Mouse (Mus musculus) neural tube, embryonic 13.5 days (tissue): ENCODE data around the gene Ptprj. TPM values are rescaled to one million over a fixed set of nuclear protein-coding genes. Genes with fewer than 3 reads are reported as not detected.

ENCODE experiments used
- ATAC-seq: fragments of 200-750 bp; cut with Nextera tagmentation; 2 replicates; pipeline ENCODE4 v1.8.0; 2017; ENCODE audit warnings: low read depth, mild to moderate bottlenecking, moderate TSS enrichment, moderate library complexity
- H3K27ac ChIP-seq: fragments of 300-500 bp; sonication (generic); replicated peaks from 2 replicates; pipeline ENCODE4 v1.5.1; 2015; ENCODE audit warnings: moderate library complexity, mild to moderate bottlenecking, inconsistent platforms
- H3K27me3 ChIP-seq: fragments of 300-500 bp; sonication (generic); 2 replicates; pipeline ENCODE4 v1.6.1; 2015; ENCODE audit warnings: mild to moderate bottlenecking, inconsistent platforms
- H3K36me3 ChIP-seq: fragments of 300-500 bp; sonication (generic); 2 replicates; pipeline ENCODE4 v1.6.1; 2015; ENCODE audit warnings: mild to moderate bottlenecking, inconsistent platforms
- H3K4me1 ChIP-seq: fragments of 300-500 bp; sonication (generic); replicated peaks from 2 replicates; pipeline ENCODE4 v1.6.1; 2015; ENCODE audit warnings: inconsistent platforms
- H3K4me2 ChIP-seq: fragments of 300-500 bp; sonication (generic); 2 replicates; pipeline ENCODE4 v1.6.1; 2015; ENCODE audit warnings: inconsistent platforms, mild to moderate bottlenecking, moderate library complexity
- H3K4me3 ChIP-seq: fragments of 300-500 bp; sonication (generic); 2 replicates; pipeline ENCODE4 v1.5.1; 2015; ENCODE audit warnings: mild to moderate bottlenecking, inconsistent platforms
- H3K9ac ChIP-seq: fragments of 300-500 bp; sonication (generic); 2 replicates; pipeline ENCODE4 v1.6.1; 2015; ENCODE audit warnings: moderate library complexity, mild to moderate bottlenecking, inconsistent platforms
- H3K9me3 ChIP-seq: fragments of 300-500 bp; sonication (generic); 2 replicates; pipeline ENCODE4 v1.6.1; 2016; ENCODE audit warnings: inconsistent platforms
- WGBS: fragments of 180-500 bp; shearing (Covaris S2); methylation state at CpG from one replicate; pipeline ENCODE4 v1.1.7; 2015; 5-methylcytosine and 5-hydroxymethylcytosine counted together
- polyA plus RNA-seq: library from polyadenylated mRNA; unstranded; fragments of >200 nt; fragmentation: Nextera tagmentation; extraction: Ambion mirVana; gene quantifications from 2 replicates; pipeline ENCODE4 v1.2.1, GENCODE M21; 2015

Ptprj gene
- polyA plus RNA-seq, 1 experiment from 2014 or later, result 4.4 TPM

DNA sequence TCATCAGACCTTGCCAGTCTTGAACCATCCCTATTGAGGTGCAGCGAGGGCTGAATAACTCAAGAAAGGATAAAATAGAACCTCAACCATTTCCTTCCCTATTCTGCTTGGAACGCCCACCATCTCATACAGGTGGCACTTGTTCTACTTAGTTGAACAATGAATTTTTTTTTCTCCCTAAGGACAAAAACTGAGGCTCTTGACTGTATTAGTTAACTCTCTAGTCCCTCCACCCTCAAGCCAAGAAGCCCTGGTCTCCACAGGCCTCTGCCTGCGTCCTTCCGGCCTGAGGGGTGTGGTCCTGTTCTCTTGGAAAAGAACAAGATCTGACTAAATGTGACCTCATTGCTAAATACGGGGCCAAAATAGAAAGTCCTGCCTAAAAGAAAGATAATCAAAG, 48.4 kb downstream of the Ptprj start:
- ATAC-seq, result no peak
- Histone ChIP-seq H3K9ac (no peak overlapping the region), H3K4me2 (no peak overlapping the region), H3K4me1 (peaks cover 24% of the 10 kb centered on the region), H3K9me3 (no peaks in the 10 kb centered on the region), H3K4me3 (no peak overlapping the region), H3K27ac (no peak overlapping the region), H3K36me3 (no peaks in the 10 kb centered on the region), H3K27me3 (no peaks in the 10 kb centered on the region)
- WGBS, result 92% methylated on average over 5 of the region's 5 CpGs

DNA sequence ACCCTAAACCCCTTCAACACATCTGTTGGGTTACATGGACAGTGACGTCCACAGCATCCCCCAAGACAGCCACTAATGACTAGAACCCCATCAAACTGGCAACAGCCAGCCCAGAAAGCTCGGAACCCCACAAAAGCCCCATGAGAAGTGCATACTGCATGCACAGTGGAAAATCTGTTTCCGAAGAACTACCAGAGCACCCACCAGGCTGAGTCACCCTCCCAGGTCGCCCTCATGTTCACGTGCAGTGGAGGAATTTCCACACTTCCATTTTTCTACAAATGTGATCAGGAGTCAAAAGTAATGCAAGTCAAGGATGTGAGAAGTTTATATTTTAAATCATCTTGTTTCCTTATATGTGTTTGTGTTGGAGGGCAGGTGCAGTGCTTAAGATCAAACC, 52.3 kb downstream of the Ptprj start:
- H3K4me2 ChIP-seq, result no peak overlapping the region
- H3K9ac ChIP-seq, result no peak overlapping the region
- peak overlapping the region; percentile 84 for H3K27ac ChIP-seq
- H3K27me3 ChIP-seq, result no peaks in the 10 kb centered on the region
- no peaks in the 10 kb centered on the region for H3K36me3 ChIP-seq
- H3K9me3 ChIP-seq, result no peaks in the 10 kb centered on the region
- H3K4me3 ChIP-seq, result no peak overlapping the region
- no peak for ATAC-seq
- peaks cover 38% of the 10 kb centered on the region for H3K4me1 ChIP-seq
- WGBS, result 90% methylated on average over 5 of the region's 5 CpGs

DNA sequence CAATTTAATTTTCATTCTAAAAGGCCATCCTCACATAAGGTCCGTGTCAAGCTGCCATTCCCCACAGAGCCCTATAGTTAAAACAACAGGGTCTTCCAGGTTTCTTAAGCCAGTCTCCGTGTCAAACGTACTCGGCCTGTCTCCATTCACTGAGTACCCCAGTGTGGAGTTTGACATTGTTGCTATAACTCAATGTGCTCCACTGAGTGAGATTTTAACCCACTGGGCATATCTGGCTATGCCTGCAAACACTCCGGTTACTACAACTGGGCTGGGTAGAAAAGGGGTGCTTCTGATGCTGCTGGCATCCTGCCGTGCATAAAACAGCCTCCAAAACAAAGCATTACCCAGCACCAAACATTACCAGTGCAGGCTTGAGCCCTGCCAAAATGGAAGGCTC, 53.5 kb downstream of the Ptprj start:
- Histone ChIP-seq H3K9ac (no peak overlapping the region), H3K27ac (peak overlapping the region; percentile 84), H3K27me3 (no peaks in the 10 kb centered on the region), H3K9me3 (no peaks in the 10 kb centered on the region), H3K36me3 (no peaks in the 10 kb centered on the region), H3K4me2 (0 out of 2 replicates have a peak overlapping the region, but pooled peaks have one; percentile 12), H3K4me3 (no peak overlapping the region), H3K4me1 (peaks cover 38% of the 10 kb centered on the region)
- ATAC-seq, result peak; percentile 34; the same call in 1 of the 2 replicates
- 18% methylated on average over 6 of the region's 6 CpGs for WGBS

DNA sequence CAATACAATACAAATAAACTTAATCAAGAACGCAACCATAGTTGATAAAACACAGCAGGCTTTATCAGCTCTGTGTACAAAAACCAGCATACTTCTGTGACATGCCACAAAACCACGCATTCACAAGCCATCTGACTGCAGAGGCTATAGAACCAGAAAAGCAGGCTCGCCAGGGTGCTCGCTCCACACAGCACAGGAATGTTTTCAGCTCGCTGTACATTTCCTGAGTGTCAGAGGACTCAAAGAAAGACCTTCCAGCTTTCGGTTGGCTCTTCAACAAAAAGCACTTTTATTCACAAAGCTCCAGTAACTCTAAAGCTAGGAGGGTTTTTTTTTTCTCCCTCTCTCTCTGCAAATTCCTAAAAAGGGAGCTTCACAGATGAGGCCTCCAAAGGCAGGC, 53.9 kb downstream of the Ptprj start:
- H3K36me3 ChIP-seq, result no peaks in the 10 kb centered on the region
- no peaks in the 10 kb centered on the region for H3K27me3 ChIP-seq
- H3K9me3 ChIP-seq, result no peaks in the 10 kb centered on the region
- H3K9ac ChIP-seq, result no peak overlapping the region
- 19% methylated on average over 6 of the region's 6 CpGs for WGBS
- H3K4me1 ChIP-seq, result peaks cover 38% of the 10 kb centered on the region
- H3K4me2 ChIP-seq, result 0 out of 2 replicates have a peak overlapping the region, but pooled peaks have one; percentile 9
- no peak overlapping the region for H3K4me3 ChIP-seq
- H3K27ac ChIP-seq, result peak overlapping the region; percentile 84
- ATAC-seq, result peak; percentile 66; the same call in 1 of the 2 replicates

GRCm38 (mm10) chr2:90525807-90526206, 54.6 kb downstream of the Ptprj start:
- ATAC-seq, result no peak
- H3K9me3 ChIP-seq, result no peaks in the 10 kb centered on the region
- 83% methylated on average over 14 of the region's 14 CpGs for WGBS
- no peak overlapping the region for H3K9ac ChIP-seq
- peaks cover 38% of the 10 kb centered on the region for H3K4me1 ChIP-seq
- no peak overlapping the region for H3K4me3 ChIP-seq
- H3K36me3 ChIP-seq, result no peaks in the 10 kb centered on the region
- H3K27ac ChIP-seq, result peak overlapping the region; percentile 84
- no peak overlapping the region for H3K4me2 ChIP-seq
- no peaks in the 10 kb centered on the region for H3K27me3 ChIP-seq

DNA sequence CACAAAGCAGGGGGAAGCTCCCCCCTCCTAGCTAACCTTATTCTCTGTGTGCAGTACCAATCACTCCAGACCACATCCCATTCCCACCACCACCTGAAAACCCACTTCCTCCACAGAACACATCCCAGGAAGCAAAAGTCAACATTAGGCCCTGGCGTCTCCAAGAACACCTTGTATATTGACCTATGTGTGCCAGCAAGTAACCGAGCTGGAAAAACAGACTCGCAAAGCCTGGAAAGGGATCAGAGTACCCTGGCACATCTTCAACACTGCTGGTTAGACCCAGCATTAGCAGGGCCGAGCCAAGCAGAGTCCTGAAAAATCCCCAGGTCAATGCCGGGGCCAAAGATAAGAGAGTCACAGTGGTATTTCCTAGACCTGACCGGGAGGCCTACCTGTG, 58.0 kb downstream of the Ptprj start:
- H3K4me1 ChIP-seq, result peaks cover 31% of the 10 kb centered on the region
- 93% methylated on average over 6 of the region's 6 CpGs for WGBS
- no peaks in the 10 kb centered on the region for H3K27me3 ChIP-seq

GRCm38 (mm10) chr2:90521909-90522308, 58.5 kb downstream of the Ptprj start:
- no peak overlapping the region for H3K27ac ChIP-seq
- 84% methylated on average over 1 of the region's 1 CpGs for WGBS
- no peak for ATAC-seq

More for the DNA sequence above, 58.0 kb downstream of the Ptprj start:
- Histone ChIP-seq H3K9ac (no peak overlapping the region), H3K9me3 (no peaks in the 10 kb centered on the region), H3K4me3 (no peak overlapping the region), H3K36me3 (no peaks in the 10 kb centered on the region), H3K4me2 (no peak overlapping the region), H3K27ac (no peak overlapping the region)
- no peak for ATAC-seq

DNA sequence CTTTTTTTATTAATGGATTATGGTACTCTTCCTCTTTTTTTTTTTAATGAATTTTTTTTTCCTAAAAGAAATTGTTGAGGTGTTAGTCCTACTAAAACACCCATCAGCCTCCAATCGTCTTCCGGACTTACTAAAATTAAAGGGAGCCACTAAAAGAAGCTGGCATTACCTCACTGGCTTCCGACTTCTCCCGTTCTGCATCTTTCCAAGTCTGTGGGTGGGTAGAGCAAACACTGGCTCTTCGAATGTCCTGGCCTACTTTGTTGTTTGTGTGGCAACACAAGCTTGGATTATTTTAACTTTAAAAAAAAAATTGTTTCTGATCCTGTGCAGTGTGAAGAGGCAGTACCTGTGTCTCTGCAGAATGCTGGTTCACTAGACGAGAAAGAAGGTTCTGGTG, 62.2 kb downstream of the Ptprj start:
- no peak overlapping the region for H3K9ac ChIP-seq
- no peak overlapping the region for H3K27ac ChIP-seq
- H3K9me3 ChIP-seq, result no peaks in the 10 kb centered on the region
- H3K4me3 ChIP-seq, result no peak overlapping the region
- peaks cover 13% of the 10 kb centered on the region for H3K4me1 ChIP-seq
- WGBS, result 89% methylated on average over 6 of the region's 6 CpGs
- H3K27me3 ChIP-seq, result no peaks in the 10 kb centered on the region
- ATAC-seq, result no peak
- H3K4me2 ChIP-seq, result no peak overlapping the region
- no peaks in the 10 kb centered on the region for H3K36me3 ChIP-seq

More at GRCm38 (mm10) chr2:90521909-90522308, 58.5 kb downstream of the Ptprj start:
- Histone ChIP-seq H3K4me1 (peaks cover 26% of the 10 kb centered on the region), H3K4me2 (no peak overlapping the region), H3K36me3 (no peaks in the 10 kb centered on the region), H3K27me3 (no peaks in the 10 kb centered on the region), H3K9me3 (no peaks in the 10 kb centered on the region), H3K4me3 (no peak overlapping the region), H3K9ac (no peak overlapping the region)

DNA sequence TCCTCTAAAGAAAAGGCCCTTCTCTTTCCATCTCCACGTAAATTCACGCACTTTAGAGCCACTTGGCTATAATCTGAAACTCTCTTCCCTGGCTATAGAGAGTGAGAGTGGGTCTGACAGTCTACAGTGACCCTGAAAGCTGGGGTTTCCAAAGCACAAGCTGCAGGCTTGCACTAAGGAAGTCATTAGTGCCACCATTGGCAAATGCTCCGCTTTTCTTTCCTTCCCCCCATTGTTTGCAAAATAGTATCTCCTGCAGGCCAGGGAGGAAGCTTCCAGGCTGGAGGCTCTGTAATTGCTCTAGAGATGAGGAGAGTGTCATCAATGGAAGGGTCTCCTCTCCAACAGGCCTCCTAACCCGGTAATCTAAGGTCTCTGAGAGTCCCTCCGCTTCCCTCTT, 65.5 kb downstream of the Ptprj start:
- WGBS, result 47% methylated on average over 5 of the region's 5 CpGs
- no peak for ATAC-seq
- Histone ChIP-seq H3K27ac (no peak overlapping the region), H3K4me1 (peaks cover 13% of the 10 kb centered on the region), H3K4me2 (no peak overlapping the region), H3K36me3 (no peaks in the 10 kb centered on the region), H3K4me3 (no peak overlapping the region), H3K9me3 (no peaks in the 10 kb centered on the region), H3K9ac (no peak overlapping the region), H3K27me3 (no peaks in the 10 kb centered on the region)

GRCm38 (mm10) chr2:90509268-90509667, 71.2 kb downstream of the Ptprj start:
- no peak overlapping the region for H3K27ac ChIP-seq
- no peak for ATAC-seq
- no peaks in the 10 kb centered on the region for H3K9me3 ChIP-seq
- no peak overlapping the region for H3K4me2 ChIP-seq
- no peak overlapping the region for H3K4me3 ChIP-seq
- H3K36me3 ChIP-seq, result no peaks in the 10 kb centered on the region
- WGBS, result 91% methylated on average over 4 of the region's 4 CpGs
- no peak overlapping the region for H3K9ac ChIP-seq
- H3K4me1 ChIP-seq, result peaks cover 7% of the 10 kb centered on the region
- H3K27me3 ChIP-seq, result no peaks in the 10 kb centered on the region

- Histone ChIP-seq H3K4me1 (peaks cover 7% of the 10 kb centered on the region), H3K9me3 (no peaks in the 10 kb centered on the region), H3K4me2 (no peak overlapping the region), H3K9ac (no peak overlapping the region), H3K36me3 (no peaks in the 10 kb centered on the region), H3K27ac (0 out of 2 replicates have a peak overlapping the region, but pooled peaks have one; percentile 33), H3K27me3 (no peaks in the 10 kb centered on the region), H3K4me3 (no peak overlapping the region)
- 68% methylated on average over 3 of the region's 3 CpGs for WGBS
- no peak for ATAC-seq
These were observed 74.3 kb downstream of the Ptprj start for GRCm38 (mm10) chr2:90506143-90506542.

DNA sequence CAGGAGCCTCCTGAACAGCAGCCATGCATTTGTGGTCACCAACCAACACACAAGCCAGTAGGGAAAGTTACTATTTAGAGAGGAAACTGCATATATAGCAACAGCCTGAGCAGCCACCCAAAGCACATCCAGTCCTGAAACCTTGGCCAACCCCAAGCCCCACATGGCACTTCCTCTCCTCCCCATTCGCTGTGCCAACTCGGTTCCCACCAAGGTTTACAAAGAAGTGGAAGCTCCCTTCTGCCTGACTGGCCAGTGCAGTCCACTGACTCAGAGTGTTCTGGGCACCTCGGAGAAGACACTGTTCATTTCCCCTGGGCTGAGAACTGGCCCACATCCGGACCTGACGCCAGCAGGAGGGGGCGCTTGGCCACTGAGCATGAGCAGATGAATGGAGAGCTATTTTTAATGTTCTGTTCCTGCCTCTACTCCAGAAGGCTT, 75.7 kb downstream of the Ptprj start:
- Histone ChIP-seq H3K9me3 (no peaks in the 10 kb centered on the region), H3K27me3 (no peaks in the 10 kb centered on the region), H3K9ac (no peak overlapping the region), H3K4me2 (no peak overlapping the region), H3K36me3 (no peaks in the 10 kb centered on the region), H3K27ac (no peak overlapping the region), H3K4me3 (no peak overlapping the region), H3K4me1 (peaks cover 11% of the 10 kb centered on the region)
- 87% methylated on average over 6 of the region's 6 CpGs for WGBS
- ATAC-seq, result no peak

DNA sequence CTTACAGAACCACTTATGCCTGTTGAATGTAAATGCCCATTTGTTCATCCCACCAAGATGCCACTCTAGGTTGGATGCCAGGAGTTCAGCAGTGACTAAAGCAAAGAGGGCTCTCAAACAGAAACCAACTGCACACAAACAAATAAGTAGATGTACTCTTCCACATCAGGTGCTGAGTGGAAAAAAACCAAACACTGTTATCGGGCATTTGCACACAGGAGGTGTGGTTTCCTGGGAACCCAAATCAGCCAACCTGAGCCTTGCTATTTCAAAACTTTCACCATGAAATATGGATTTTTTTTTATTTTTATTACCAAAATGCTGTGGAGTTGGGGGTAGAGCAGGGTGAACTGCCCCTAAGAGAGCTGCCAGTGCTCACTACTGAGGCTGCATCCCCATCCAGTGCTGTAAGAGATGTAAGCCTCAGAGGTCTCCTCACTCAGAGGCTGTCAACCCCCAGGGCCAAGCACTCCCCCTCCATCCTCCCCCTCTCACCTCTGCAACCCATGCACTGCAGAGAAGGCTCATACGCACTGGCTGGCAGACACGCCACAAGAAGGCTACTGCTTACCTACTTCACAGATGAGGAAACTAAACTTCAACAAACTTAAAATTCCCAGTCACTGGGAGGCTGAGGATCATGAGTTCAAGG, 77.1 kb downstream of the Ptprj start:
- Histone ChIP-seq H3K9me3 (no peaks in the 10 kb centered on the region), H3K4me2 (no peak overlapping the region), H3K36me3 (no peaks in the 10 kb centered on the region), H3K4me3 (no peak overlapping the region), H3K27ac (no peak overlapping the region), H3K27me3 (no peaks in the 10 kb centered on the region), H3K4me1 (peaks cover 23% of the 10 kb centered on the region), H3K9ac (no peak overlapping the region)
- WGBS, result 92% methylated on average over 3 of the region's 3 CpGs
- ATAC-seq, result no peak
